Mouse (Mus musculus) liver, adult (tissue): ENCODE results near the gene Vegfb.

ENCODE experiments used
- GATA4 ChIP-seq: IDR thresholded peaks from 2 replicates; pipeline ENCODE4 v1.6.1; 2014; ENCODE audit warnings: mild to moderate bottlenecking, low read length; ENCODE audit not compliant: insufficient replicate concordance

Vegfb gene

DNA sequence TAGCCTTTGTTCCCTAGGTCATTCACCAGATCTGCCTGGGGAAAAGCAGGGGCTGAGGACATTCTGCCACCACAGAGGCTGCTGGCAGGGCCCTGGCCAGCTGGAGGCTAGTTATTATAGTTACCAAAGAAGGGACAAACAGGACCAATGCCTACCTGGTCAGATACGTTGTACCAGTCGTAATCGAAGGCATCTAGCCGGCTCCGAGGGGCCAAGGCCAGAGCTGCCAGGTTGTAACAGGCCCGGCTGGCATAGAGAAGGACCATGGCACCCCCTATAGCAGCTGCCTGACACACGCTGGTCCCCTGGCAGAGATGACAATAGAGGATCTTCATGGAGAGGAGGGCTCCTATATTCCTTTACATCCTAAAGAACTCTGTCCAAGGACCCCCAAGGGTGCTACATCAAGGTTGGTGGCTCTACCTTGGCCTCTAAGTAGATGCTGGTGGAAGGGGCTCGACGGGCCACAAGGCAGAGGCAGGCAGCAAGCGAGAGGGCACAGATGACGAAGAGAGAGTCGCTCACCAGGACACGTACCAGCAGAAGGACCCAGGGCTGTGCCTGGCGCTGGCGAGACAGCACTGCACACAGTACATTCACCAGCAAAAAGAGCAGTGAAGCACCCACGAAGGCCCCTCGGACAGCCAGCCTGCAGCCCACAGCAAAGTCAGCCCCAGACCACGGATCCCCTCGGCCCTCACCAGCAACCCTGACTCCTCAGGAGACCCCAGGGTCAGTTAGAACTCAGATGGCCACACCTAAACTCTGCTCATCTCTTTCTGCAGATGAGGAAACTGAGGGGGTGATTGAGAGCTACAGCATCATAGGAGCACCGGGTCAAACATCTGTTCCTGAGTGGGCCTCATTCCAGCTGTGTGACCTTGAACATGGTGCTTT, 48.1 kb downstream of the Vegfb start:
- TF ChIP-seq GATA4: no peak

DNA sequence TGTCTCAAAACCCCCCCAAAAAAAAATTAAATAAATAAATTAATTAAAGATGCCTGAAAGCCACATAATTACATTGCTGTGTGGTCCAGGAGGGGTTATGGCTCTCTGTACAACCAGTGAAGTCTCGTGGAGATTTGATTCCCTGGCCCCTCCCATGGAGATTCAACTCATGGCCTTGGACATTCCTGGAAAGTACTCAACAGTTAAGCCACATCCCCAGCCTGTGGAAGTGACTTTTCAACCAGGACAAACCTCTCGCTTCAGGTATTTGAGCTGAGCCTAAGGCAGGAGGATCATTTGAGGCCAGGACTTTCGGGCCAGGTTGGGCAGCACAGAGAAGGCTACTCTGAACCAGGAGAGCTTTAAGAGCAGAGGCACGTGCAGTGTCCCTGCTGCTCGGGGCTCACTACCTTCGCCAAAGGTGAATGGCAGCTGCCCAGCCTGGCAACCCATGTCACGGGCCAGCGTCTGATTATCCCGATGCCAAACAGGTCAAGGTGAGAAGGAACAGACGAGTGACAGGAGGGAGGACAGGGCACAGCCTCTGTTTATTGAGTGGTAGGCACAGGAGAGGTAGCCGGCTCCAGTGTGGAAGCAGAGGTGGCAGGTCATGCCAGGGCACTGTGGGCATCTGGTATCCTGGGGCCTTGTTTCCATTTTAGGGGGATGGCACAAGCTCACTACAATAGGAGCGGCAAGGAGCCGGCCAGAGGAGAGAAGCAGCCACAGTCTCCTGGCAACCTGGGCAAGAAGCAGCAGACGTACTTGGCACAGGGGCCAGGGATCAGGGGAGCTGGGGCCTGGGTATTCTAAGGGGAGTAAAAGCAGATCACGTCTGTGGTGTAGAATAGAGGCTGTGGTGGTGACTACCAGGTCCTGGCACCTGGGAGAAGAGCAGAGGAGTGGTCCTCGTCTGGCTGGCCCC, 49.6 kb downstream of the Vegfb start:
- no peak for TF ChIP-seq GATA4

GRCm38 (mm10) chr19:6936299-6936698, 51.2 kb downstream of the Vegfb start:
- TF ChIP-seq GATA4: no peak

DNA sequence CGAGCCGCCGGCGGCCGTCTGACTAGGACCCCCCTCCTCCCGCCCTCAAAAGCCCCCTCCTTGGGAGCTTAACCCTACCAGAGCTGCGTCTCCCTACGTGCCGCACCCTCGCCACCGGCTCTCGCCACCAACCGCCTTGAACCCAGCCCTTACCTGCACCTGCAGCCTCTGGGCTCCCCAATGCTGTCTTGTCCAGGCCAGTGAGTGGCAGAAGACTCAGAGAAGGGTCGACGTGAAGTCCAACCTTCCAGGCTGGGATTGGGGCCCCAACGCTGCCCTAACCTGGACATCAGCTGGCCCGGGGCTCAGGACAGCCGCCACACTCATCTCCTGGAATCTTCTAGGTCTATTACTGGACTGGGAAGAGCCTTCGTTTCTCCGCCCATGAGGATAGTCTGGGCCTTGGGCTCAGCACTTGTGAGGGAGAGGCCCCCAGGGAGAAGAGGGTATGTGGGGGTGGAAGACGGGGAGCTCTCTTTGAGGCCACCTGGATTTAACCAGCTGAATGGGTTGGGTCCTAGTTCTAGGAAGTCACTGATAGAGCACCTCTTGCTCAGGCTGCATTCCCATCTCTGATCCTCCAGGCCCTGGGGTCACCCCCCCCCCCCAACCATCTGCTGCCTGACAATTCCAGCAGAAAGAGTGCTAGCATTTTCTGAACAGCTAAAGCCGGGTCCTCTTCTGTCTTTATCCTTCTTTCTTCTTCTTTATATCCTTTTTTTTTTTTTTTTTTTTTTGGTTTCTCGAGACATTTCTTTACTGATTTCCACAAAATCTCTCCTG, 53.1 kb downstream of the Vegfb start, which contains the start of gene Kcnk4:
Kcnk4 (minus strand) TSS at position 321 of the 783 bp plus-strand sequence.
- TF ChIP-seq GATA4: no peak

GRCm38 (mm10) chr19:6933436-6934194, 53.8 kb downstream of the Vegfb start:
- no peak for TF ChIP-seq GATA4

DNA sequence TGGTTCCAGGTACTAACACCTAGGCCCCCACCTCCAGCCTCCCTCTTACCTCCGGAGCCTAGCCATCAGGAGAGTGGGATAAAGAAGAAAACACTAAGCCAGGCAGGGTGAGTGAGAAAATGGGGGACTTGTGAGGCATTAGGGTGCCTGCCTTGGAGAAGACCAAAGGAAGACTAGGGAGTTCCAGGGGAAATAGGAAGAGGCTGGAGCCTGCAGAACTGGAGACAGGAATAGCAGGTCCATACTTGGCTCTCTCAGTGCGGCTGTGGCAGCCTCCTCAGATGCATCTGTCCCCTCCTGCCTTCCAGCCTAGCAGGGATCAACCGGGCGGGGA, 54.4 kb downstream of the Vegfb start:
- no peak for TF ChIP-seq GATA4
